Mouse (Mus musculus) E14TG2a.4 (cell line): Measurements from ENCODE around the gene Cd300ld4.
"Not testable (repeated sequence)": the region's sequence is repeated elsewhere in the genome, so short reads cannot be mapped to it uniquely, and the experiment has no call there.

ENCODE experiments used
- H3K27me3 ChIP-seq: 2 replicates; pipeline ENCODE4 v1.6.1; 2014; ENCODE audit warnings: low read length, control low read depth; ENCODE audit not compliant: insufficient read depth
- H3K36me3 ChIP-seq: 2 replicates; pipeline ENCODE4 v1.6.1; 2014; ENCODE audit warnings: low read length, control low read depth; ENCODE audit not compliant: insufficient read depth
- H3K4me1 ChIP-seq: replicated peaks from 2 replicates; pipeline ENCODE4 v1.6.1; 2014; ENCODE audit warnings: low read depth, low read length, control low read depth
- H3K4me3 ChIP-seq: replicated peaks from 2 replicates; pipeline ENCODE4 v1.5.1; 2014; ENCODE audit warnings: mild to moderate bottlenecking, low read length
- H3K9me3 ChIP-seq: 2 replicates; pipeline ENCODE4 v1.6.1; 2014; ENCODE audit warnings: low read length, control low read depth
- CTCF ChIP-seq: conservative IDR thresholded peaks from 2 replicates; pipeline ENCODE4 v1.5.1; 2014; ENCODE audit warnings: low read length
- NANOG ChIP-seq: IDR thresholded peaks from 2 replicates; pipeline ENCODE4 v1.6.1; 2014; ENCODE audit warnings: borderline replicate concordance, low read length, mixed read lengths
- POU5F1 ChIP-seq: IDR thresholded peaks from 2 replicates; pipeline ENCODE4 v1.6.1; 2014; ENCODE audit warnings: low read length, borderline replicate concordance

Cd300ld4 gene

DNA sequence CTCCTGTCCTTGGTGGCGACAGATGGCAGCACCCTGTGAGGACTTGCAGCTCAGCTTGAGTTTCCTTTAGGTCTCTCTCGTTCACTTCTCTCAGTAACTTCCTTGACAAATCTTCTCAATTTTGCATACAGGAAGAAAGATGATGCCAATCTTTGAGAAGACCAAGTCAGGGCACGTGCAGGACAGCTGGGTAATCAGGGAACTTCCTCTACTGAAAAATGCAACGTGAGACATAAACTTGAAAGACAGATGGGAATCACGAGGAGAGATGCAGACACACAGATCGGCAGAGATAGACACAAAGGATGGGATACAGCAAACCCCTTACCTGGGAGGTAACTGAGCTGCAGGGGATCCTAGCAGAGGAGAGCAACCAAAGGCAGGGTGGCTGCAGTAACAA, at the start of gene Cd300ld4:
Gene Cd300ld4, minus strand, starts transcription at position 101 of the 400 bp plus-strand sequence.
- not testable (repeated sequence) for H3K4me3 ChIP-seq, H3K4me1 ChIP-seq, H3K36me3 ChIP-seq, H3K9me3 ChIP-seq, H3K27me3 ChIP-seq

DNA sequence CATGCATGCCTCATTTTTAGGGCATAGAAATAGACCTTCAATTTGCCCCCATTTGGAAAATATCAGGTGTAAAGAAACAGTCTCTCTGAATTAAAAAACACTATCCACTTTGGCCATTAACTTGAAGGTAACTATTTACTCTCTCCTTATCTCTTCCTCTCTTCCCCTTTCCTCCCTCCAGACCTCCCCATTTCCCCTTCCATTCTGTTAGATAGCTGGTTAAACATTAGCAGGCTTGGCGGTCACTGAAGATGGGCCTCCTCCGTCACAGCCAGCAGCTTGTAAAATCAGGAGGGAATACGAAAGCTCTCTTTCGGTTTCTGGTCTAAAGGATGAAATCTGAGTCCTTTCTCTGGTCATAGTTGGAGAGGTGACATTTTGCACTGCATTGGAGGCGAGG, 49.0 kb upstream of the Cd300ld4 start:
- Histone ChIP-seq H3K4me1 (peaks cover 31% of the 10 kb centered on the region), H3K36me3 (no peaks in the 10 kb centered on the region), H3K9me3 (no peaks in the 10 kb centered on the region), H3K27me3 (peaks cover 16% of the 10 kb centered on the region), H3K4me3 (no peak overlapping the region)
- TF ChIP-seq POU5F1 (no peak), CTCF (no peak)

GRCm38 (mm10) chr11:115075407-115075806, 48.6 kb upstream of the Cd300ld4 start:
- H3K36me3 ChIP-seq = no peaks in the 10 kb centered on the region
- no peaks in the 10 kb centered on the region for H3K9me3 ChIP-seq
- H3K4me3 ChIP-seq = no peak overlapping the region
- TF ChIP-seq POU5F1 = no peak
- TF ChIP-seq NANOG = no peak
- TF ChIP-seq CTCF = no peak
- peaks cover 16% of the 10 kb centered on the region for H3K27me3 ChIP-seq
- H3K4me1 ChIP-seq = peaks cover 36% of the 10 kb centered on the region

DNA sequence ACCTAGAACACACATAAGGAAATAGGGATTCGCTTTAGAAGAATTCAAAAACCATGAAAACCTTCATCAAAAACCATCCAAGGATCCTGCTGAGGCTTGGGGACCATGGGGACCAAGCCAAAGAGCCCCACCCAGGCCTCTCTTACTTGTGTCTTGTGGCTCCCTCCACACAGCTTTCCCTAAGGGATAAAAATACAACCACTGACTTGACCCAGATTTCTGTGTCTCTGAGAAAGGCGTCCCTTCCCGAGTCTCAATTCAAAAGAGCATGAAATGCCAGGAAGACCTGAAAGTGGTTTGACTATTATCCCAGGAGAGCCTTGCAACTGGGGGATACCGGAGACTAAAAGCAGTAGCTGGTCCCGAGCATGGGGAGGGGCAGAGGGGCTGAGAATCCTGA, 46.2 kb upstream of the Cd300ld4 start:
- H3K9me3 ChIP-seq = no peaks in the 10 kb centered on the region
- H3K27me3 ChIP-seq = peaks cover 24% of the 10 kb centered on the region
- peaks cover 45% of the 10 kb centered on the region for H3K4me1 ChIP-seq
- H3K4me3 ChIP-seq = 0 out of 2 replicates have a peak overlapping the region, but pooled peaks have one; percentile 13
- H3K36me3 ChIP-seq = no peaks in the 10 kb centered on the region
- no peak for TF ChIP-seq CTCF
- no peak for TF ChIP-seq POU5F1
- no peak for TF ChIP-seq NANOG

DNA sequence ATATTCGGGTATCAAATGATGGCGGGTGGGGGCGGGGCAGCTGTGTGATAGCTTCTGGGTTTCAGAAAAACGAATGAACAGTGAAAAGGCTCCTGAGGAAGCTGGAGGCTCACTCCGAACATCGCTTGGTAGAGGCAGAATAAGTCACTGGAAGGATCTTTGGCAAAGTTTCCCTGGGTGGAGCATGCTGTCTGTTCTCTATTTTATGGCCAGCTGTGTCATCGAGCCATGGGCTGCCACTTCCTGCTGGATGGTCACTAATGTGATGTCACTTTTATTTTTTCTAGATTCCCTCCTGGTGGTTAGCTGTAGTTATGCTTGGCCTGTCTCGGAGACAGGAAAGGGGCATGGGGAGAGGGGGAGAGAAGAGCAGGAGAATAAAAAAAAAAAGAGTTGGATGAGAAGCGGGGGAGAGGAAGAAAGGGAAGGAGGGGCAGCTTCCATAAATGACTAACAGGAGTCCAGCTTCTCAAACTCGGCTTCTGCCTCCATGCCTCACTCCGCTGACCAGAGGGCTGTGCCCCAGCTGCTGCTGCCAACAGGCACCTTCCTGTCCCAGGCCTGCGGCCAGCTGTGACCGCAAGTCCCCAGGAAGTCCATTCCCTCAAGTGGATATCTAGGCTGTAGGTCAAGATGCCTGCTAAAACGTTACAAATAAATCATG, 45.0 kb upstream of the Cd300ld4 start:
- TF ChIP-seq NANOG = no peak
- TF ChIP-seq POU5F1 = no peak
- TF ChIP-seq CTCF = no peak
- no peaks in the 10 kb centered on the region for H3K36me3 ChIP-seq

GRCm38 (mm10) chr11:115071015-115071551, 44.3 kb upstream of the Cd300ld4 start:
- TF ChIP-seq NANOG (peak; percentile 95), CTCF (no peak), POU5F1 (no peak)
- Histone ChIP-seq H3K4me3 (peak overlapping the region; percentile 43), H3K4me1 (peaks cover 49% of the 10 kb centered on the region), H3K36me3 (no peaks in the 10 kb centered on the region), H3K27me3 (peaks cover 27% of the 10 kb centered on the region), H3K9me3 (no peaks in the 10 kb centered on the region)

More for the DNA sequence above, 45.0 kb upstream of the Cd300ld4 start:
- H3K9me3 ChIP-seq = no peaks in the 10 kb centered on the region
- H3K27me3 ChIP-seq = peaks cover 28% of the 10 kb centered on the region
- peak overlapping the region; percentile 43 for H3K4me3 ChIP-seq
- H3K4me1 ChIP-seq = peaks cover 49% of the 10 kb centered on the region

DNA sequence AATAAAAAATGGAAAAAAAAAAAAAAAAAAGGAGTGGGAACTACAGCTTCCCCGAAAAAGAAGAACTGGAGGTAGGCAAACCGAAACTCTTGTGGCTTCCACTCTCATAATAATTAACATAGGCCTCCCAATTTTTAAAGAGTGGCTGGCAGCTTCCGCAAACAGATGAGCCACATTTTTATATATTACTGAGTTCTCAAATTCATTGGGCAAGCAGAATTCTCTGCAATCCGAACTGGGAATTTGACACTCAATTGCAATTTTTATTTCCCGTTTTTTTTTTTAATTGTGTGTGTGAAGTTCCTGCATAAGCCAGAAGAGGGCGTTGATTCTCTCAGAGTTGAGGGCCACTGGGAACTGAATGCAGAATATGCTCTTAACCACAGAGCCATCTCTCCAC, 40.0 kb upstream of the Cd300ld4 start:
- peaks cover 18% of the 10 kb centered on the region for H3K27me3 ChIP-seq
- H3K9me3 ChIP-seq = no peaks in the 10 kb centered on the region
- H3K4me3 ChIP-seq = no peak overlapping the region
- no peaks in the 10 kb centered on the region for H3K36me3 ChIP-seq
- TF ChIP-seq NANOG = no peak
- peak; percentile 61 for TF ChIP-seq CTCF
- peaks cover 31% of the 10 kb centered on the region for H3K4me1 ChIP-seq

DNA sequence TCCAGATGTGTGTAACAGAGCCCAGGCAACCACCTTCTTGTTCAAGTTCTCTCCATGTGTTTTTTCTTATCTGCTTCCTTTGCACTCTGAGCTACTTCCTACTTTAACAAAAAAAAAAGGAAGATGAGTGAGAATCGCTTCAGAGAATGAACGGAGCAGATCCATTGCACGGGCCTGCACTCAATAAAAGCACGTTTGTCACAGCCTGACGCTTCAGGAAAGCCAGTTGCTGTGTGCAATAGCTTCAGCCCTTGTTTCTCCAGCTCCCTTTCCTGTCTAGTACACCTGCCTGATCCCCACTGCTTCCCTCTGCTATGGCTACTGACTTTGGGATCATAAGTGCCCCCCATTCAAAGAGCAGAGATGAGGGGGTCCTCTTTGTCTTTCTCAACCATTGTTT, 35.3 kb upstream of the Cd300ld4 start, which contains the start of gene Cd300e:
Gene Cd300e, minus strand, starts transcription at position 101 of the 400 bp plus-strand sequence.
- peaks cover 17% of the 10 kb centered on the region for H3K27me3 ChIP-seq
- no peaks in the 10 kb centered on the region for H3K36me3 ChIP-seq
- TF ChIP-seq POU5F1 = no peak
- TF ChIP-seq NANOG = no peak
- no peak for TF ChIP-seq CTCF
- no peak within 1 kb of the TSS for H3K4me3 ChIP-seq
- H3K4me1 ChIP-seq = peaks cover 4% of the 10 kb centered on the region
- no peaks in the 10 kb centered on the region for H3K9me3 ChIP-seq

GRCm38 (mm10) chr11:115059797-115060196, 33.0 kb upstream of the Cd300ld4 start:
- H3K27me3 ChIP-seq = peaks cover 12% of the 10 kb centered on the region
- H3K4me1 ChIP-seq = peaks cover 9% of the 10 kb centered on the region
- no peak overlapping the region for H3K4me3 ChIP-seq
- no peaks in the 10 kb centered on the region for H3K36me3 ChIP-seq
- no peaks in the 10 kb centered on the region for H3K9me3 ChIP-seq
- no peak for TF ChIP-seq CTCF
- TF ChIP-seq NANOG = no peak
- no peak for TF ChIP-seq POU5F1
